Mouse (Mus musculus) liver, embryonic 11.5 days (tissue): Measurements from ENCODE around the gene Prg2. TPM values are rescaled to one million over a fixed set of nuclear protein-coding genes. Genes with fewer than 3 reads are reported as not detected.

Experiments used
- ATAC-seq: fragments of 200-750 bp; cut with Nextera tagmentation; replicated peaks from 2 replicates; pipeline ENCODE4 v1.8.0; 2017; ENCODE audit warnings: moderate number of reproducible peaks, mild to moderate bottlenecking, moderate TSS enrichment, moderate library complexity; ENCODE audit not compliant: low FRiP score
- DNase-seq: peaks from one replicate; pipeline ENCODE4 v3.0.0-alpha.2; 2017; ENCODE audit warnings: low spot score
- H3K27ac ChIP-seq: fragments of 300-500 bp; sonication (generic); 2 replicates; pipeline ENCODE4 v1.5.1; 2014; ENCODE audit warnings: mild to moderate bottlenecking, low read depth, low read length, control low read depth
- H3K27me3 ChIP-seq: fragments of 300-500 bp; sonication (generic); replicated peaks from 2 replicates; pipeline ENCODE4 v1.6.1; 2014; ENCODE audit warnings: low read length, mixed read lengths; ENCODE audit not compliant: control insufficient read depth, insufficient read depth
- H3K36me3 ChIP-seq: fragments of 300-500 bp; sonication (generic); 2 replicates; pipeline ENCODE4 v1.6.1; 2014; ENCODE audit warnings: mild to moderate bottlenecking, low read length, moderate library complexity, mixed read lengths; ENCODE audit not compliant: control insufficient read depth, insufficient read depth
- H3K4me1 ChIP-seq: fragments of 300-500 bp; sonication (generic); replicated peaks from 2 replicates; pipeline ENCODE4 v1.6.1; 2014; ENCODE audit warnings: low read length, mixed read lengths; ENCODE audit not compliant: control insufficient read depth, insufficient read depth
- H3K4me2 ChIP-seq: fragments of 300-500 bp; sonication (generic); 2 replicates; pipeline ENCODE4 v1.6.1; 2014; ENCODE audit warnings: mild to moderate bottlenecking, control low read depth, moderate library complexity
- H3K4me3 ChIP-seq: fragments of 300-500 bp; sonication (generic); 2 replicates; pipeline ENCODE4 v1.5.1; 2014; ENCODE audit warnings: low read depth, low read length, control low read depth
- H3K9ac ChIP-seq: fragments of 300-500 bp; sonication (generic); 2 replicates; pipeline ENCODE4 v1.6.1; 2014; ENCODE audit warnings: low read depth, low read length, control low read depth
- H3K9me3 ChIP-seq: fragments of 300-500 bp; sonication (generic); 2 replicates; pipeline ENCODE4 v1.6.1; 2016; ENCODE audit warnings: low read length, inconsistent platforms, mixed read lengths; ENCODE audit not compliant: control insufficient read depth
- WGBS: fragments of 180-500 bp; shearing (Covaris S2); extraction: QIAGEN DNeasy Blood & Tissue Kit; methylation state at CpG from one replicate; pipeline ENCODE4 v1.1.7; 2014; 5-methylcytosine and 5-hydroxymethylcytosine counted together
- polyA plus RNA-seq: library from polyadenylated mRNA; unstranded; fragments of >200 nt; fragmentation: Nextera tagmentation; extraction: Ambion mirVana; gene quantifications from 2 replicates; pipeline ENCODE4 v1.2.1, GENCODE M21; 2014

The Prg2 gene
- polyA plus RNA-seq, 1 experiment from 2014 or later: 67.2 TPM

DNA sequence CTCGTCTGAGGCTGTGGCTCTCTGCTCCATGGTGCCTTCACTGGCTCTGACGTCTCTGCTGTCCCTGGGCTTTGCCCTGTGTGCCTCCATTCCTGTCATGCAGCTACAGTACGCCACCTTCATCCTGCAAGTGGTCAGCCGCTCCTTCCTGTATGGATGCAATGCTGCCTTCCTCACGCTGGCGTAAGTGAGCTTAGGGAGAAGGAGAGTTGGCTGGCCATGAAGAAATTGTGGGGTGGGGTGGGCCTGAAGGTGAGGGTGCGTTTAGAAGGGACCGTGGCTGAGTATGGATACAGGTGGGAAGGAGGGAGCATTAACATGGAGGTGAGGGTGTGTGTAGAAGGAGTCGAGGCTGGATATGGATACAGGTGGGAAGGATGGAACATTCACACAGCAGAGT is 24.8 kb upstream of the Prg2 start:
- DNase-seq (peak; percentile 23), ATAC-seq (no peak)
- Histone ChIP-seq H3K36me3 (peaks cover 46% of the 10 kb centered on the region), H3K9ac (no peak overlapping the region), H3K27me3 (no peaks in the 10 kb centered on the region), H3K27ac (no peak overlapping the region), H3K9me3 (no peaks in the 10 kb centered on the region), H3K4me1 (no peaks in the 10 kb centered on the region), H3K4me3 (no peak overlapping the region), H3K4me2 (no peak overlapping the region)
- WGBS: 91% methylated on average over 9 of the region's 9 CpGs

DNA sequence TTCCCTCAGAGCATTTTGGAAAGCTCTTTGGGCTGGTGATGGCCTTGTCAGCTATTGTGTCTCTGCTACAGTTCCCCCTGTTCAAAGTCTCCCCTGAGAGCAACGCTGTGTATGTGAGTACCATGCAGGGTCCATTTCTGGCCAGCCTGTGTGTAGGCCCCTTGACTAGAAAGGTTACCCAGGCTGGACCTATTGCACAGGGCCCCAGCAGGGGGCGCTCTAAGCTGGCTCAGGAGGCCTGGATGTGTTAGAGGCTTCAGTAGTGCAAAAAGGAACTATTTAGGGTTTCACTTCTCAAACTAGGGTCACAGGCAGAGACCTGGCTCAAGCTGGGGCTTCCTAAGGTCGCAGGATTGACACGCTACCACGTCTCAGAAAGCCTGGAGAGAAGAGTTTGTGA is 24.0 kb upstream of the Prg2 start:
- WGBS: 58% methylated on average over 5 of the region's 5 CpGs
- H3K9ac ChIP-seq: no peak overlapping the region
- no peak overlapping the region for H3K4me2 ChIP-seq
- peaks cover 40% of the 10 kb centered on the region for H3K36me3 ChIP-seq
- no peak overlapping the region for H3K4me3 ChIP-seq
- H3K9me3 ChIP-seq: no peaks in the 10 kb centered on the region
- no peaks in the 10 kb centered on the region for H3K4me1 ChIP-seq
- ATAC-seq: peak; percentile 55
- no peak overlapping the region; the same call in 1 of the 2 replicates for H3K27ac ChIP-seq
- H3K27me3 ChIP-seq: no peaks in the 10 kb centered on the region
- peak; percentile 60 for DNase-seq

DNA sequence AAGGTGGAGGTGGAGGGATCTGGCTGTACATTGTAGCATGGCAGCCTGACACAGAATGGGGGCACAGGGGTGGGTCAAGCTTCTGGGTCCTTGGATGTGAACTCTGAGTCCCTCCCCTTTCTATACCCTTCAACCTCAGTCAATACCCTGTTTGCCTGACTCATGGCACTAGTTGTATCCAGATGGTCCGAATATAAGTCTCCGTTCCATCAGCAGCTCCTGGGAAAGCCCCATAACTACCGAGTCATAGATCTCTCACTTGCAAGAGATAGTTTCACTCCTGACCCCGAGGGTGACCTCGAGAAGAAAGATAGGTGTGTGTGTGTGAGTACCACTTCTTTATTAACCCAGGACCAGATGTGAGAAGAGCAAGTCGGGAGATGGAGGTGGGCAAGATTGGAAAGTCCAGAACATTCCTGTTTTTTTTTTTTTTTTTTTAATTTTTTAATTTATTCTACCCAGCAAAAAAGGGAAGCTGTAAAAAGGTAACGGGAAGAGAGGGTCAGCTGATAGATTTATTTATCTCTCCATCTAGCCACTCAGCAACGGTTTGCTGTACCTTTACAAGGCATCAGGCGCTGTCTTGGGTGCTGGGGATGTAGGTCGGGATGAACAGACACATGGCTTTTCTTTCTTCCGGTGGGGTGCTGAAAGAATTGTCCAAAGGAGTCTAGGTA is 21.5 kb upstream of the Prg2 start:
- Histone ChIP-seq H3K4me1 (no peaks in the 10 kb centered on the region), H3K4me2 (no peak overlapping the region), H3K9me3 (no peaks in the 10 kb centered on the region), H3K4me3 (no peak overlapping the region), H3K36me3 (peaks cover 35% of the 10 kb centered on the region), H3K9ac (no peak overlapping the region), H3K27me3 (no peaks in the 10 kb centered on the region), H3K27ac (no peak overlapping the region)
- DNase-seq: peak; percentile 29
- ATAC-seq: no peak
- WGBS: 88% methylated on average over 11 of the region's 11 CpGs

DNA sequence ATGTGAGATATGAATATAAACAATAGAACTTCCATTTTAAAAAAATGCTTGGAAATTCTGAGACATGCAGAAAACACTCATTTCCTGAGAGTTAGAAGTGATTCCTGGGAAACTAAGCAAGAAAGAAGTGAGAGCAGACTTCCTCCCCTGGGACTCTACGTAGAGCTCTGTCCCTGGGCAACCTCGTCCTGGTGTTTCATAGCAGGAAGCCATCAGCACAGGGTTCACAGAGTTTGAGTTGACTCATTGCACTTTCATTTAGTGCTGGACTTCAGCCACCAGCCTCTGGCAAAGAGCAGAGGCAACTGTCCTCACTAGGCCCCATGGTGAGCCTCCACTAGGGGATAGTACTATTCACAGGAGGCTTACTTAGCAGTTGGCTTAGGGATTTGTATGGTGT is 19.0 kb upstream of the Prg2 start:
- WGBS: 67% methylated on average over 2 of the region's 2 CpGs
- H3K36me3 ChIP-seq: peaks cover 16% of the 10 kb centered on the region
- H3K4me1 ChIP-seq: no peaks in the 10 kb centered on the region
- DNase-seq (peak; percentile 18), ATAC-seq (no peak)
- H3K4me2 ChIP-seq: no peak overlapping the region
- no peak overlapping the region for H3K4me3 ChIP-seq
- no peaks in the 10 kb centered on the region for H3K27me3 ChIP-seq
- H3K27ac ChIP-seq: no peak overlapping the region
- H3K9me3 ChIP-seq: no peaks in the 10 kb centered on the region
- H3K9ac ChIP-seq: no peak overlapping the region

DNA sequence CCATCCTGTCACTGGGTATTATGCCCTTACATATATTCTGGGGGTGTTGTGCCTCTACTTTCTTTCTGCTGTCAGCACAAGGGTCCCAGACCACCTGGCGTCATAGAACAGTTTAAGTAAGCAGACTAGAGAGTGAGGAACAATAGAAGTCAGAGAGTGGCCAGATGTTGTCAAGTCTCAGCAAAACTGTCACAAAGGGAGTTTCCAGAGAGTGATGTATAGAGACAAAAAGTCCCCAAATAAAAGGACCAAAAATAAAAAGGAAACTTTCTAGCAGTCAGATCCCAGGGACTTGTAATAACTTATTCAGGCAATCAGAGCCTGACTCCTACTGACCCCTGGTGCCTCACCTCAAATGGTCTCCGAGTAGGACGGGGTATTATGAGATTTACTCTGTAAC is 18.4 kb upstream of the Prg2 start:
- Histone ChIP-seq H3K9ac (no peak overlapping the region), H3K4me1 (no peaks in the 10 kb centered on the region), H3K4me3 (no peak overlapping the region), H3K4me2 (no peak overlapping the region), H3K9me3 (no peaks in the 10 kb centered on the region), H3K36me3 (peaks cover 11% of the 10 kb centered on the region), H3K27me3 (no peaks in the 10 kb centered on the region), H3K27ac (no peak overlapping the region)
- ATAC-seq (no peak), DNase-seq (peak; percentile 15)
- 89% methylated on average over 3 of the region's 3 CpGs for WGBS

DNA sequence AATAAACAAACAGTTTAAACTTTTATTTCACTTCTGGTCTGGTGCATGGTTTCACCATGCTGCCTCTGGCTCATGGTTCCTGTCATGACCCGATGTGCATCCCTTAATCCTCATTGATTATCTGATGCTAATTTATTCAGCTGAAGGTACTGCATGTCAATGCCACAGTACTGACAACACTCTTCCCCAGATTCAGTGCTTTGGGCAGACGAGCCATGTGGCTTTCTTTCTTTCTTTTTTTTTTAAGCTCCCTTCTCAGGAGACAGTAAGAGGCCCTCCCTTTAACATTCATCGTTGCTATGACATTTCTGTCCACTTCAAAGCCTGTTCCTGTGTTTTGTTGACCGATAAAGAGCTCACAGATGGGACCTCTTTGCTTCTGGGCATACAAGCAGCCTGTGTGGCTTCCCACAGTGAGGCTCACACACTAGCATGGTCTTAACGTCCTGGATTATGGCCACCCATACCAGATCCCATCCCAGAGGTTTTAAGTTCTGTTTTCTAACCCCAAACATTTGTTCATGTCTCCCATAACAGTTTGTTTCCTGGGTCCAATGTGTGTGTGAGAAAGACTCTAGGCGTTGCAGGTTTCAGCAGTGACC is 17.3 kb upstream of the Prg2 start:
- Histone ChIP-seq H3K9me3 (no peaks in the 10 kb centered on the region), H3K36me3 (peaks cover 6% of the 10 kb centered on the region; the same call in 1 of the 2 replicates), H3K4me2 (no peak overlapping the region), H3K27ac (no peak overlapping the region), H3K27me3 (no peaks in the 10 kb centered on the region), H3K4me3 (no peak overlapping the region), H3K4me1 (no peaks in the 10 kb centered on the region), H3K9ac (no peak overlapping the region)
- DNase-seq (peak; percentile 28), ATAC-seq (no peak)
- WGBS: 54% methylated on average over 6 of the region's 6 CpGs

DNA sequence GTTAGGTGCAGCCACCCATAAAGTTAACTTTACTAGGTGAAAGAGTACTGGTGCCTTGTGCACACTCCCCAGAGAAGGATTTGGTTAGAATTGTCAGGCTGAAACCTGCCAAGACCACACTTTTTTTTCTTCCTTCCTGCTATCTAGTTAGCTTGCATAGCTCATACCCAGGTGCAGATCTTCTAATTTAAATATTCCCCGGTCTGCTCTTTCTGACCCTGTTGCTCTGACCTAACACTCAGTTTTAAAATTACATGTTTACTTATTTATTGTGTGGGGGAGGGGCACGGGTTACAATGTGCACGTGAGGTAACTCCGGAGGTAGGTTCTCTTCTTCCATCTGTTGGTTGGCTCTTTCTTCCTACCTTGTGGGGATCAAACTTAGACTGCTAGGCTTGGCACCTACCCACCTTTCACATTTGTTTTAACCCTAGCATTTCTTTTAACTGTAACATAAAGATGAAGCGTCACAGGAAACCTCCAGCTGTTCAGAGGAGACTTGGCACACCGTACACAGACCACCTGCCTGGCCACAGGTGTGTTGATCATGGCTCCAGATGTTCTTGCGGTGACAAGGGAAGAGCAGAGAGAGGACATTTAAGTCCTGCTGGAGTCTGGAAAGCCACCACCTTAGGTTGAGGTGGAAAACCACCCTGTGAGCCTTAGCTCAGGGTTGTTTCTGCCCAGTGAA is 16.0 kb upstream of the Prg2 start:
- 89% methylated on average over 7 of the region's 7 CpGs for WGBS
- no peak overlapping the region for H3K27ac ChIP-seq
- DNase-seq (peak; percentile 7), ATAC-seq (no peak)
- no peaks in the 10 kb centered on the region for H3K27me3 ChIP-seq
- no peaks in the 10 kb centered on the region for H3K9me3 ChIP-seq
- no peak overlapping the region for H3K4me2 ChIP-seq
- no peaks in the 10 kb centered on the region for H3K4me1 ChIP-seq
- no peaks in the 10 kb centered on the region for H3K36me3 ChIP-seq
- H3K9ac ChIP-seq: no peak overlapping the region
- H3K4me3 ChIP-seq: no peak overlapping the region

DNA sequence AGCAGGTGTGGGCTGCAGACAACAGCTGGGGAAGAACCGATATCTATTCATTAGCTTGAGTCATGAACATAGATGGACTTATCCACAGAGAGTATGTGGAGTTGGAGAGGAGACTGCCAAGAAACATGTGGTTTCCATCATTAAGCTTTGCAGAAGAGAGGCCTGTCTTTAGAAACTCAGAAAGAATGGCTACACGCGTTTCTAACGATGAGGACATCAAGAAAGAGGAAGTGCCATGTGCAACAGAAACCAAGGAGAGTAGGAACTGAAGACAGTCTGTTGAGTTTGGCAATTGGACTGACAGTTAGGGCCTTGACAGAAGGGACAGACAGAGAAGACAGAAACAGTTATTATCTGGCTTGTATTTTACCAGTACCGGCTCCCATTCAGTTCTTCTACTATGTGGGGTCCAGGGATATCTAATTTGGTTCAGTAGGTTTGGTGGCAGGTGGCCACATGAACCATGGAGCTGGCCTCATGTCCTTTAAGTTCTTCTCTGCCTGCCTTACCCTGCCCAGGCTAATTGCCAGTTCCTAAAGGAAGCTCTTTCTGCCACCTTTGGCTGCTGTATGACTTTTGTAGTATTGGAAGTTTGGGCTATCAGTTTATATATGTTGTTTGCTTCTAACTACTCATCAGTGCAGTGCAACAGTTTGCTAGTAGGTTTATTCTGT is 12.8 kb upstream of the Prg2 start:
- H3K4me1 ChIP-seq: no peaks in the 10 kb centered on the region
- WGBS: 56% methylated on average over 5 of the region's 5 CpGs
- no peak for DNase-seq
- ATAC-seq: no peak
- H3K9ac ChIP-seq: no peak overlapping the region
- no peaks in the 10 kb centered on the region for H3K9me3 ChIP-seq
- no peaks in the 10 kb centered on the region for H3K36me3 ChIP-seq
- no peaks in the 10 kb centered on the region for H3K27me3 ChIP-seq
- no peak overlapping the region for H3K27ac ChIP-seq
- H3K4me3 ChIP-seq: no peak overlapping the region
- no peak overlapping the region for H3K4me2 ChIP-seq
